Mouse (Mus musculus): Measurements from ENCODE around the gene Gm20532.

- TF ChIP-seq USF1 (IDR thresholded peaks at IDR 0.05; ENCODE audit: low read depth) (no peak), POLR2A (IDR thresholded peaks at IDR 0.05; ENCODE audit: insufficient read length, low read depth) (no peak), MAX (IDR thresholded peaks at IDR 0.05; ENCODE audit: low read depth) (no peak), POLR2AphosphoS2 (IDR thresholded peaks at IDR 0.05; ENCODE audit: insufficient read length, low read depth) (no peak), MYOG (IDR thresholded peaks at IDR 0.05; ENCODE audit: control insufficient read depth in 1 of 3, insufficient read depth in 1 of 3, insufficient read length in 2 of 3, low read depth in 2 of 3) (no peak), MYOD1 (IDR thresholded peaks at IDR 0.05; ENCODE audit: control insufficient read depth in 1 of 3, insufficient read length in 2 of 3, low read depth in 2 of 3) (no peak), SRF (IDR thresholded peaks at IDR 0.05; ENCODE audit: control insufficient read depth, insufficient read length, low read depth) (no peak), E2F4 (IDR thresholded peaks at IDR 0.05; ENCODE audit: insufficient read depth) (no peak), CEBPB (IDR thresholded peaks at IDR 0.05; ENCODE audit: insufficient read depth, poor library complexity, severe bottlenecking) (no peak), TCF12 (IDR thresholded peaks at IDR 0.05; ENCODE audit: insufficient read depth, poor library complexity, severe bottlenecking) (no peak)
Observed at GRCm38 (mm10) chr2:26622984-26623383, 36.5 kb downstream of the Gm20532 start.

Data from myocyte (in vitro differentiated cells).